Mouse (Mus musculus) heart, embryonic 14.5 days (tissue): ENCODE measurements around the gene Zfc3h1. TPM values are rescaled to one million over a fixed set of nuclear protein-coding genes. Genes with fewer than 3 reads are reported as not detected.

ENCODE experiments used
- ATAC-seq: fragments of 200-750 bp; cut with Nextera tagmentation; 2 replicates; pipeline ENCODE4 v1.8.0; 2017; ENCODE audit warnings: low read depth, moderate TSS enrichment; ENCODE audit not compliant: insufficient number of reproducible peaks, insufficient read depth, low FRiP score
- H3K27ac ChIP-seq, 2 experiments: fragments of 200-500 bp in 1 of 2; fragments of 300-500 bp in 1 of 2; sonication (generic) in 1 of 2; replicated peaks in 1 of 2; 2 replicates each; pipeline ENCODE4 v1.5.1; 2012 to 2014; ENCODE audit warnings: low read depth in 2 of 2, low read length in 2 of 2, control low read depth in 1 of 2, mild to moderate bottlenecking in 1 of 2, mixed read lengths in 1 of 2; ENCODE audit not compliant: control insufficient read depth in 1 of 2, insufficient read depth in 1 of 2
- H3K27me3 ChIP-seq: fragments of 300-500 bp; sonication (generic); 2 replicates; pipeline ENCODE4 v1.6.1; 2014; ENCODE audit warnings: mild to moderate bottlenecking, low read length, control low read depth; ENCODE audit not compliant: control insufficient read depth, insufficient read depth
- H3K36me3 ChIP-seq: fragments of 300-500 bp; sonication (generic); 2 replicates; pipeline ENCODE4 v1.6.1; 2014; ENCODE audit warnings: mild to moderate bottlenecking, control low read depth, low read length, mixed read lengths; ENCODE audit not compliant: control insufficient read depth, insufficient read depth
- H3K4me1 ChIP-seq, 2 experiments: fragments of 200-500 bp in 1 of 2; fragments of 300-500 bp in 1 of 2; sonication (generic) in 1 of 2; 2 replicates each; pipeline ENCODE4 v1.6.1; 2012 to 2014; ENCODE audit warnings: low read length in 2 of 2, control low read depth in 1 of 2, mixed read lengths in 1 of 2; ENCODE audit not compliant: control insufficient read depth in 2 of 2, insufficient read depth in 2 of 2
- H3K4me2 ChIP-seq: fragments of 300-500 bp; sonication (generic); 2 replicates; pipeline ENCODE4 v1.6.1; 2014; ENCODE audit warnings: mild to moderate bottlenecking, low read length
- H3K4me3 ChIP-seq, 2 experiments: fragments of 200-500 bp in 1 of 2; fragments of 300-500 bp in 1 of 2; sonication (generic) in 1 of 2; 2 replicates each; pipeline ENCODE4 v1.5.1; 2012 to 2014; ENCODE audit warnings: low read length in 2 of 2, mild to moderate bottlenecking in 2 of 2, control low read depth in 1 of 2, low read depth in 1 of 2, moderate library complexity in 1 of 2; ENCODE audit not compliant: control insufficient read depth in 1 of 2, insufficient read depth in 1 of 2
- H3K9ac ChIP-seq: fragments of 300-500 bp; sonication (generic); 2 replicates; pipeline ENCODE4 v1.6.1; 2014; ENCODE audit warnings: mild to moderate bottlenecking, low read length
- H3K9me3 ChIP-seq: fragments of 300-500 bp; sonication (generic); 2 replicates; pipeline ENCODE4 v1.6.1; 2016; ENCODE audit warnings: low read length, control low read depth; ENCODE audit not compliant: control insufficient read depth
- WGBS: fragments of 180-500 bp; shearing (Covaris S2); extraction: QIAGEN DNeasy Blood & Tissue Kit; methylation state at CpG from one replicate; pipeline ENCODE4 v1.1.7; 2014; 5-methylcytosine and 5-hydroxymethylcytosine counted together
- polyA plus RNA-seq: library from polyadenylated mRNA; unstranded; fragments of >200 nt; fragmentation: Nextera tagmentation; extraction: Ambion mirVana; gene quantifications from 2 replicates; pipeline ENCODE4 v1.2.1, GENCODE M21; 2014

Zfc3h1 gene
- polyA plus RNA-seq, 1 experiment from 2014 or later = 18.8 TPM

GRCm38 (mm10) chr10:115467985-115468384 is 83.2 kb downstream of the Zfc3h1 start:
- Histone ChIP-seq H3K4me1 (no peaks in the 10 kb centered on the region), H3K36me3 (no peaks in the 10 kb centered on the region), H3K9me3 (no peaks in the 10 kb centered on the region), H3K9ac (no peak overlapping the region), H3K4me3 (no peak overlapping the region), H3K4me2 (no peak overlapping the region), H3K27me3 (no peaks in the 10 kb centered on the region), H3K27ac (no peak overlapping the region)
- ATAC-seq = no peak
- 82% methylated on average over 8 of the region's 8 CpGs for WGBS

GRCm38 (mm10) chr10:115468632-115469031 is 83.9 kb downstream of the Zfc3h1 start:
- no peak for ATAC-seq
- Histone ChIP-seq H3K4me1 (no peaks in the 10 kb centered on the region), H3K4me3 (no peak overlapping the region), H3K9me3 (no peaks in the 10 kb centered on the region), H3K9ac (no peak overlapping the region), H3K27me3 (no peaks in the 10 kb centered on the region), H3K4me2 (no peak overlapping the region), H3K27ac (no peak overlapping the region), H3K36me3 (no peaks in the 10 kb centered on the region)
- 41% methylated on average over 7 of the region's 7 CpGs for WGBS

GRCm38 (mm10) chr10:115469040-115469439 is 84.3 kb downstream of the Zfc3h1 start:
- no peak for ATAC-seq
- no peak overlapping the region for H3K4me2 ChIP-seq
- H3K4me3 ChIP-seq = no peak overlapping the region
- H3K9ac ChIP-seq = no peak overlapping the region
- no peaks in the 10 kb centered on the region for H3K27me3 ChIP-seq
- no peaks in the 10 kb centered on the region for H3K9me3 ChIP-seq
- no peaks in the 10 kb centered on the region for H3K36me3 ChIP-seq
- no peaks in the 10 kb centered on the region for H3K4me1 ChIP-seq
- 18% methylated on average over 7 of the region's 7 CpGs for WGBS
- H3K27ac ChIP-seq = no peak overlapping the region

GRCm38 (mm10) chr10:115470621-115471334 is 86.0 kb downstream of the Zfc3h1 start:
- Histone ChIP-seq H3K4me1 (no peaks in the 10 kb centered on the region), H3K36me3 (no peaks in the 10 kb centered on the region), H3K9ac (peak overlapping the region; percentile 30; the same call in 1 of the 2 replicates), H3K4me3 (peak overlapping the region; percentile 37 to 43), H3K27me3 (no peaks in the 10 kb centered on the region), H3K27ac (no peak overlapping the region), H3K4me2 (peak overlapping the region; percentile 61), H3K9me3 (no peaks in the 10 kb centered on the region)
- no peak for ATAC-seq
- WGBS = 37% methylated on average over 17 of the region's 17 CpGs

GRCm38 (mm10) chr10:115473213-115473961 is 88.6 kb downstream of the Zfc3h1 start:
- Histone ChIP-seq H3K9me3 (no peaks in the 10 kb centered on the region), H3K27me3 (no peaks in the 10 kb centered on the region), H3K9ac (no peak overlapping the region), H3K36me3 (no peaks in the 10 kb centered on the region), H3K4me1 (peaks cover 1 to 2% of the 10 kb centered on the region in 2 experiments; a peak in 2 of 4 replicates), H3K4me2 (no peak overlapping the region), H3K4me3 (no peak overlapping the region), H3K27ac (no peak overlapping the region)
- WGBS = 78% methylated on average over 6 of the region's 6 CpGs
- ATAC-seq = no peak

GRCm38 (mm10) chr10:115475000-115475550 is 90.3 kb downstream of the Zfc3h1 start:
- peaks cover 6% of the 10 kb centered on the region in 2 experiments; a peak in 3 of 4 replicates for H3K4me1 ChIP-seq
- H3K27me3 ChIP-seq = no peaks in the 10 kb centered on the region
- no peak for ATAC-seq
- H3K4me2 ChIP-seq = no peak overlapping the region
- 63% methylated on average over 7 of the region's 7 CpGs for WGBS
- H3K27ac ChIP-seq = no peak overlapping the region
- H3K36me3 ChIP-seq = no peaks in the 10 kb centered on the region
- no peak overlapping the region for H3K4me3 ChIP-seq
- H3K9me3 ChIP-seq = no peaks in the 10 kb centered on the region
- H3K9ac ChIP-seq = no peak overlapping the region

GRCm38 (mm10) chr10:115476506-115476905 is 91.7 kb downstream of the Zfc3h1 start:
- H3K27ac ChIP-seq = no peak overlapping the region
- H3K36me3 ChIP-seq = no peaks in the 10 kb centered on the region
- WGBS = 90% methylated on average over 9 of the region's 9 CpGs
- peaks cover 6% of the 10 kb centered on the region in 2 experiments; a peak in 3 of 4 replicates for H3K4me1 ChIP-seq
- no peak overlapping the region for H3K4me2 ChIP-seq
- H3K9ac ChIP-seq = no peak overlapping the region
- H3K27me3 ChIP-seq = no peaks in the 10 kb centered on the region
- H3K9me3 ChIP-seq = no peaks in the 10 kb centered on the region
- ATAC-seq = no peak
- no peak overlapping the region for H3K4me3 ChIP-seq
